Mouse (Mus musculus): ENCODE measurements at regions not wholly inside any gene's neighbourhood (a gene's known extent, or its start where the extent isn't known, plus 50 kb on each side); places are given as distances from the start of the nearest gene placed in this dataset.

DNA sequence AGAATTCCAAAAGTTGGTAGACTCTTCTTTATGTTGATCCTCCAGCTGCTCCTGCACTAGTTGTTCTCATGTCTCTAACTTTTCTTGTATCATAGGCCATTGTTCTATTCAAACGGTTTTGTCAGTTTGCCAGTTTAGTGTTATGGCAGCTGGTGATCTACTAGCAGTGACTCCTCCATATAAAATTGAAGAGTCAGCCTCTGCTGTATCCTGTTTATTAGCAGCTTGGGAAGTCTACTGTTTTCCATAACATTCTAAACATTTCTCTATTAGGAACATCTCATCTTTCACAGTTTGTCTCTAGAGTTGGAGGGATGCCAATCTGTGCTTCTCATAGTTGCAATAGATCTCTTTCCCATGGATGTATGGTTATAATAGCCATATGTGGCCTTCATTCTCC, 58.6 kb downstream of the Drd1 start:
- WGBS (ENCODE audit: insufficient replicate concordance) = 50% methylated on average over 1 of the region's 1 CpGs
- Histone ChIP-seq H3K4me2 (no peak overlapping the region), H3K27me3 (no peaks in the 10 kb centered on the region), H3K9ac (no peak overlapping the region), H3K36me3 (no peaks in the 10 kb centered on the region), H3K4me1 (replicated peaks) (no peaks in the 10 kb centered on the region), H3K4me3 (replicated peaks) (no peak overlapping the region), H3K27ac (no peak overlapping the region), H3K9me3 (replicated peaks) (no peaks in the 10 kb centered on the region)
- DNase-seq (no peak), ATAC-seq (ENCODE audit: low read depth) (no peak)

DNA sequence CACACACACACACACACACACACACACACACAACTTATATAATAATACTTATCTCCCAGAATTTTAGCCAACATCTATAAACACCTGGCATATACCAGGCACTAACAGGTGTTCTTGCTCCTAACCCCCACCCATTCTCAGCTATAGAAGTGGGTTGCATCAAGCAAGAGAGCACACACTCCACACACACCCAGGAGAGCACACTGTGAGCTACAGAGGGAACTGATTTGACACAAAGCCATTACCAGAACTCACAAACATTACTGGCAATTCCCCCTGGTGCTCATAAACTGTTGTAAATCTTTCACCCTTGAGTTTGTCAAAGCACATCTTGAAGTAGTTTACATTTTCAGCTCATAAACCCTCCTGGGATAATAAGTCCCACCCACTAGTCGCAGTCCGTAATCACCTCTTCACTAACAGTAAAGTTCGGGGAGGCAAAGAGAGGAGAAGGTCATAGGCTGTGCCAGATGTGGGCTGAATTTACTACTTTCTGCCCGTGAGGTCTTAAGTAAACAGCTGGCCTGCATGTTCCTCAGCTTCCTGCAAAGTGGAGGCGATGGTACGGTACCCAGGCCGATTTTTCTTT, 62.5 kb downstream of the Drd1 start:
- ATAC-seq (ENCODE audit: low read depth) = no peak
- Histone ChIP-seq H3K9me3 (replicated peaks) (no peaks in the 10 kb centered on the region), H3K4me2 (no peak overlapping the region), H3K9ac (no peak overlapping the region), H3K36me3 (no peaks in the 10 kb centered on the region), H3K4me1 (replicated peaks) (no peaks in the 10 kb centered on the region), H3K4me3 (replicated peaks) (no peak overlapping the region), H3K27ac (no peak overlapping the region), H3K27me3 (no peaks in the 10 kb centered on the region)
- WGBS (ENCODE audit: insufficient replicate concordance) = 64% methylated on average over 7 of the region's 7 CpGs
- DNase-seq = no peak

DNA sequence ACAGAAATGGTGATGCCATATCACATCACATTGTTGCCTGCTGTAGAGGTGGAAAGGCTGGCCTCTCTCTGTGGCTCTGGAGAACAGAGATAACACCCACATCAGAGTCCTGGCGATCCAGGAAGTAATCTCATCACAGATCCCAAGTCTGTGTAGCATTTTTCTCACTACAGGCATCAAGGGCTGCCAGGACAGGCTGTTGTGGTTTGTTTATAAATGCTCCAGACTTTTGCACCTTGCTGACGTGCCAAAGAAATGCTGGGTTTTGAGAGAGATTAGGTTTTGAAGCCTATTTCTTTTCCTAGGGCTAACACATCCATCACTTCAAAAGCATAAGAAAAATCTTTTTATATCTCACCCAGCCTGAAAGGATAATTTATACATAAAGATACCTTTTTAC, 76.3 kb downstream of the Drd1 start:
- no peak overlapping the region for H3K4me3 ChIP-seq (replicated peaks)
- H3K9me3 ChIP-seq (replicated peaks) = no peaks in the 10 kb centered on the region
- ATAC-seq (ENCODE audit: low read depth) (no peak), DNase-seq (no peak)
- no peak overlapping the region for H3K27ac ChIP-seq
- no peaks in the 10 kb centered on the region for H3K36me3 ChIP-seq
- H3K27me3 ChIP-seq = no peaks in the 10 kb centered on the region
- no peaks in the 10 kb centered on the region for H3K4me1 ChIP-seq (replicated peaks)
- H3K9ac ChIP-seq = no peak overlapping the region
- no peak overlapping the region for H3K4me2 ChIP-seq
- WGBS (ENCODE audit: insufficient replicate concordance) = 8% methylated on average over 2 of the region's 2 CpGs

DNA sequence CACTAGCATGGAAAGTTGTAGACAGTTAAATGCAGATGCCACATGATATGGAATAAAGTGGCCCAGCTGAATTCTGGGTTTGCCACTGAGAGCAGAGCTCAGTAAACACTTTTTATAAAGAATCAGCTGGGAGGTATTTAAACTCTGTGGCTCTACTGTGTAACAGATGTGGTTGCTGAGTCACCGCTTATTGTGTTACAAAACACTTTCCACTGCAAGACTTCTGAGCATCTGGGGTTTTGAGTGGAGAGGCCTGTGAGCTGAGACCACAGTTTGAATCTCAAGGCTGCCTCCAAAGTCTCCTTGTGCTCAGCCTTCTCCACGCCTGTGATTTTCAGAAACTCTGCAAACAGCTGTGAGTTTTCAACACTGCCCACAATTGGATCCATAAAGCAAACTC, 86.1 kb downstream of the Drd1 start:
- Histone ChIP-seq H3K4me1 (replicated peaks) (no peaks in the 10 kb centered on the region), H3K9ac (no peak overlapping the region), H3K27me3 (no peaks in the 10 kb centered on the region), H3K9me3 (replicated peaks) (0 out of 2 replicates have a peak, but pooled peaks cover 4% of the 10 kb centered on the region), H3K4me3 (replicated peaks) (no peak overlapping the region), H3K36me3 (no peaks in the 10 kb centered on the region), H3K27ac (no peak overlapping the region), H3K4me2 (no peak overlapping the region)
- DNase-seq (no peak), ATAC-seq (ENCODE audit: low read depth) (no peak)
- WGBS (ENCODE audit: insufficient replicate concordance) = 54% methylated on average over 2 of the region's 2 CpGs

DNA sequence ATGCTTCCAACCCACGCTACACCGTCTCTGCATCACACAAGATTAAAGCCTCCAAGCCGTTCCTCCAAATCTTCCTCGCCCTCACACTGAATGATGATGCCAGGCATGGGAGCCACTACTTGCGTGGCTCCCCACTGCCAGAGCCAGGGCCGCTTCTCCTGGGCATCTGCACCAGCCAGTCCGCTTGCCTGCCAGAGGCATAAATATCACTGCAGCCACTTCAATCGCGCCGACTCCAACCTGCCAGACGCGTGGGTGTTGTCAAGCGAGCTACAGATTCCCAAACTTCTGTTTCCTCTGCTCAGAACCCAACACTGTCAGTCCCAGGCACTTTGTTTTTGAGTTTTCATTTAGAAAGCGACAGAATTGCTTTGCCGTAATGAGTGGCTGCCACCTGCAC, 99.3 kb downstream of the Drd1 start:
- Histone ChIP-seq H3K27me3 (no peaks in the 10 kb centered on the region), H3K4me1 (replicated peaks) (no peaks in the 10 kb centered on the region), H3K9ac (no peak overlapping the region), H3K4me3 (replicated peaks) (no peak overlapping the region), H3K36me3 (no peaks in the 10 kb centered on the region), H3K4me2 (no peak overlapping the region), H3K27ac (no peak overlapping the region), H3K9me3 (replicated peaks) (no peaks in the 10 kb centered on the region)
- no peak for ATAC-seq (ENCODE audit: low read depth)
- 80% methylated on average over 15 of the region's 15 CpGs for WGBS (ENCODE audit: insufficient replicate concordance)
- no peak for DNase-seq

DNA sequence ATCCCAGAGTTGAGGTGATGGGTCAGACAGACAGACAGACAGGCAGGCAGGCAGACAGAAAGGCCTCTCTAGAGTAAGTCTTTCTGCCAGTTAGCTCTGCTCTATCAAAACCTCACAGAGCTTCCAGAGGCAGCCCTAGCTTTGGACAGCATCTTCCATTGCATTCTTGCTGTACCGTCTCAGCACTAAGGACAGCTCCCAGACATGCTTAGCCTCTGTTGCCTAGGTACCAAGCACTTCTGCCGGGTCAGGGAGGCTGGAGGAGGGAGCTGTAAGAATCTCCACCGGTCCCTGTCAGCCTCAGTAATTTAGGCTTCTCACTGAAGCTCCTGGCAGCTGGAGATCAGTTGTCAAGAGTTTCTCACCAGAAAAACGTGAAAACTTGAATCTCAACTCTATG, 107.4 kb downstream of the Drd1 start:
- peak; percentile 2 for DNase-seq
- Histone ChIP-seq H3K9me3 (replicated peaks) (no peaks in the 10 kb centered on the region), H3K4me3 (replicated peaks) (no peak overlapping the region), H3K36me3 (no peaks in the 10 kb centered on the region), H3K4me2 (no peak overlapping the region), H3K9ac (no peak overlapping the region), H3K4me1 (replicated peaks) (no peaks in the 10 kb centered on the region), H3K27me3 (no peaks in the 10 kb centered on the region), H3K27ac (no peak overlapping the region)
- no peak for ATAC-seq (ENCODE audit: low read depth)
- WGBS (ENCODE audit: insufficient replicate concordance) = 4% methylated on average over 4 of the region's 4 CpGs

DNA sequence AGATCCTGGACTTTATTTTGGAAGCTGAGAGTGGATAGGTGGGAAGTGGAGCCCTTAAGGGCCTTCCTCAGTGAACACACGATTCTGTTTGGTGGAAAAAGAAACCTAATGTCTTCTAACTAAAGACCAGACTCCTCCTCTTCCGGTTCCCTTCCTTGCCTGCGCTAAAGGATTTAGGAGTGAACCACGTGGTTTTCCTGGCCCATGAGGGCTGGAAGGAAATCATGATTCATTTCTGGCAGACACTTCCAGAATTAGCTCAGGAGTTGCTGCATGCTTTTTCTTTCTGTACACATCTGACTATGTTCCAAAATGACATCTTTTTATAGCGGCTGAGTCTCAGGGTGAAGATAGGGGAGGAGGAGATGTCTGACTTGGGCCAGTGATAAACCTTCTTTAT, 109.8 kb downstream of the Drd1 start:
- Histone ChIP-seq H3K4me3 (replicated peaks) (no peak overlapping the region), H3K9me3 (replicated peaks) (no peaks in the 10 kb centered on the region), H3K9ac (no peak overlapping the region), H3K36me3 (no peaks in the 10 kb centered on the region), H3K4me2 (no peak overlapping the region), H3K4me1 (replicated peaks) (no peaks in the 10 kb centered on the region), H3K27me3 (no peaks in the 10 kb centered on the region), H3K27ac (no peak overlapping the region)
- no peak for ATAC-seq (ENCODE audit: low read depth)
- no peak for DNase-seq
- WGBS (ENCODE audit: insufficient replicate concordance) = 47% methylated on average over 5 of the region's 5 CpGs

DNA sequence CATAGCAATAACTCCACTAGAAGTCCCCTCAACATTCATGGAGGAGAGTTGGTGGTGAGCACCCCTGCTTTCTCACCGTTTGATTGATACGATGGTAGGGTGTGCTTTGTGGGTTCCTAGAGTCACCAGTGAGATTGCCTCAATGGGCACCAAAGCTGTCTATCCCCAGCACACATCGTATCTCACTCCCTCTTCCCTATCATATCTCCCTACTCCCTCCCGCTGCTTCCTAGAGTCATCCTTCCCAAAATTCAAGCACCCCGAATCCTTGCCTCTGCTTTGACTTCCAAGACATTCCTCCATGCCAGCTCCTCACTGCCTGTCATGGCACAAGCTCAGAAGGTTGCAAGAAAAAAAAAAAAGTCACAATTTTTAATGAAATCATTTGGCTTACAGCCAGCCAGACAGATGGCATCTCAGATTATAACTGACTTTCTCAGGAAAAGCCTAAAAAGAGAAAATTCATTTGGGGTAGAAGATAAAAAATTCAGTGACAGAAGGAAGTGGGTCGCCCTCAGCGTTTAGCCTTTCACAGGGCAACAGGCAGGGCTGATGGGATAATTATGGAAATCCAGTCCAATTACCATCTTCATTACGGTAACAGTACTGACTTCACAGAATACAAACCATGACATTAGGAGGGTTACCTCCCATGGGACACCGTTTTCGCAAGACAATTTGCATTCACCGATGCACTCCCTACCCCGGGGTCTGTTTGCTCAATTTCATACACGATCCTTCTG, 114.3 kb downstream of the Drd1 start:
- Histone ChIP-seq H3K4me2 (no peak overlapping the region), H3K4me3 (replicated peaks) (no peak overlapping the region), H3K36me3 (no peaks in the 10 kb centered on the region), H3K27ac (no peak overlapping the region), H3K4me1 (replicated peaks) (no peaks in the 10 kb centered on the region), H3K27me3 (no peaks in the 10 kb centered on the region), H3K9me3 (replicated peaks) (no peaks in the 10 kb centered on the region), H3K9ac (no peak overlapping the region)
- WGBS (ENCODE audit: insufficient replicate concordance) = 74% methylated on average over 13 of the region's 13 CpGs
- no peak for DNase-seq
- ATAC-seq (ENCODE audit: low read depth) = no peak

DNA sequence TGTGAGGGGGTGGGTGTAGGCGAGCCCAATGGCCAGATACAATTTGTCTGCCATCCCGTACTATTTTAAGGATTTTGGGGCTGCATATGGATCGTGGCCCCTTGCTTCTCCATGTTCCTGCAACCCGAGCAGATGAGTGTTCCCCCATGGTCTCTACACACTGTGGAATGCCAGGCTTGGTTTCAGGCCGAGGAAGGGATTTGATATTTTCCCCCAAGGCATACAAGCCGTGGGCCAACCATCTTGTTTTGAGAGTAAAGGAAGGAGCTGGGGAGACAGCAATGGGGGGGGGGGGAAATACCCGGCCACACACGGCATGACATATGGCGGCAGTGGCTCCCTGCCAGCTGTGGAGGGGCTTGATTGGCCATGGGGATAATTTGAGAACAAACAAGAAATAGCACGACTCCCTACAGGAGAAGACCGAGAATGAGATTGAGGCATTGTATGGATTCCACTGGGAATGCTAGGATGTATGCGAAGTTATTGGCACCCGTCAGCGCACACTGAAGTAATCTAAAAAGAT, 120.3 kb downstream of the Drd1 start:
- no peak overlapping the region for H3K9ac ChIP-seq
- no peak overlapping the region for H3K4me3 ChIP-seq (replicated peaks)
- no peaks in the 10 kb centered on the region for H3K36me3 ChIP-seq
- WGBS (ENCODE audit: insufficient replicate concordance) = 70% methylated on average over 14 of the region's 14 CpGs
- no peak overlapping the region for H3K4me2 ChIP-seq
- no peak overlapping the region for H3K27ac ChIP-seq
- no peaks in the 10 kb centered on the region for H3K9me3 ChIP-seq (replicated peaks)
- ATAC-seq (ENCODE audit: low read depth) (no peak), DNase-seq (no peak)
- no peaks in the 10 kb centered on the region for H3K27me3 ChIP-seq
- H3K4me1 ChIP-seq (replicated peaks) = no peaks in the 10 kb centered on the region

DNA sequence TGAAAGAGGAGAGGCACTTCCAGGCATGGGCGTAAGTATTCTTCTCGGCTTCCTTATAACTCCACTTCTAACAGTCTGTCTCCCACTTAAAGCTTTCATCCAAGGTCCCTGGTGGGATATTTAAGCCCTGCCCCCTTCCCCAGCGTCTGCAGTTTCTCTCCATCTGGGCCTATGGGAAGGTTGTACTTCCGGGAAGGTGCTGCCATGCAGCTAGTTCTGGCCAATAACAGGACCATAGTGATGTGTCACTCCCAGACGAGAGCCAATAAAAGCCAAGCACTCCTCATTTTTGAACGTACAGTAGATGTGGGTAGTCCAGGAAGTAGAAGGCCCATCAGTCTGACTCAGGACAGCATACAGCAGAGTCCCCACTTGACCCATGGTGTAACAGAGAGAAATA, 121.0 kb downstream of the Drd1 start:
- H3K4me2 ChIP-seq = no peak overlapping the region
- H3K36me3 ChIP-seq = no peaks in the 10 kb centered on the region
- H3K4me3 ChIP-seq (replicated peaks) = no peak overlapping the region
- H3K4me1 ChIP-seq (replicated peaks) = no peaks in the 10 kb centered on the region
- H3K27me3 ChIP-seq = no peaks in the 10 kb centered on the region
- H3K9ac ChIP-seq = no peak overlapping the region
- no peak overlapping the region for H3K27ac ChIP-seq
- WGBS (ENCODE audit: insufficient replicate concordance) = 64% methylated on average over 6 of the region's 6 CpGs
- DNase-seq = no peak
- no peak for ATAC-seq (ENCODE audit: low read depth)
- H3K9me3 ChIP-seq (replicated peaks) = no peaks in the 10 kb centered on the region

DNA sequence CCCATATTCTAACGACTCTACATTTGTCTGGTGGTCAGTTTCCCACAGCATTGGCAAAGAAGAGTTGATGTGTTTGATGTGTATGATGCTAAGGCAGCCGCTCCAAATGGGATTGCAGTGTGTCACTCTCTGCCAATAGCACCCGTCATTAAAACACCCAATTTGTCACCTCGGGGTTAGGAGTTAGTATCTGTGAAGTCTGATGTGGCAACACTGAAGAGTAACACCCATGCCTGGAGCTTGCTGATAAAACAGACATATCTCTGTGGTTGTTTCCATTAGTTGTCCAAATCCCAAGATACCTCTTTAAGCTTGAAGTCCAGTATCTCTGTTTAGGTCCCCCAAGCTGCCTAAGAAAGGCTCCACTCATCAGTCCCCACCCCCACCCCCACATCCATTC, 129.4 kb downstream of the Drd1 start:
- Histone ChIP-seq H3K27me3 (no peaks in the 10 kb centered on the region), H3K9me3 (replicated peaks) (no peaks in the 10 kb centered on the region), H3K4me1 (replicated peaks) (no peaks in the 10 kb centered on the region), H3K4me2 (no peak overlapping the region), H3K4me3 (replicated peaks) (no peak overlapping the region), H3K27ac (no peak overlapping the region), H3K9ac (no peak overlapping the region), H3K36me3 (no peaks in the 10 kb centered on the region)
- ATAC-seq (ENCODE audit: low read depth) (peak; percentile 79), DNase-seq (no peak)
- 50% methylated on average over 4 of the region's 4 CpGs for WGBS (ENCODE audit: insufficient replicate concordance)

DNA sequence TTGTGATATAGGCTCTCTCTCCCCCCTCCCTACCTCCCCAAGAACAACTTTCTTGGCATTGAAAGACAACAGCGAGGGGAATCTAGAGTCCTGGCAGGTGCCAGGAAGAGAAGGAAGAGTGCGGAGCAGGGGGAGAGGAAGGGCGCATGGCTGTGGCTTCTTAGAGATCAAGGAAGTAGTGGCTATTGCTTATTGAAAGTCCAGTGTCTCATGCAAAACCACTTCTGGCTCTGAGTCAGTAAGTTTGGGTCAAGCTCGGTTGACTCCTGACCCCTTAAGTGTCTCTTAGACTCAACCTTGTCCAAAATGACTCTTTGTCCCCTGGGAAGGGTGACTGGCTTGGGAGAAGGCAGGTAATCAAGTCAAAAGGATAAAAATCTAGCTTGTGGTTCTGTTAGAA, 131.1 kb downstream of the Drd1 start:
- no peaks in the 10 kb centered on the region for H3K9me3 ChIP-seq (replicated peaks)
- no peaks in the 10 kb centered on the region for H3K27me3 ChIP-seq
- ATAC-seq (ENCODE audit: low read depth) = no peak
- H3K27ac ChIP-seq = no peak overlapping the region
- H3K4me3 ChIP-seq (replicated peaks) = no peak overlapping the region
- WGBS (ENCODE audit: insufficient replicate concordance) = 60% methylated on average over 4 of the region's 4 CpGs
- H3K9ac ChIP-seq = no peak overlapping the region
- DNase-seq = no peak
- H3K4me1 ChIP-seq (replicated peaks) = no peaks in the 10 kb centered on the region
- H3K36me3 ChIP-seq = no peaks in the 10 kb centered on the region
- H3K4me2 ChIP-seq = no peak overlapping the region
